In the genomic region with DNA sequence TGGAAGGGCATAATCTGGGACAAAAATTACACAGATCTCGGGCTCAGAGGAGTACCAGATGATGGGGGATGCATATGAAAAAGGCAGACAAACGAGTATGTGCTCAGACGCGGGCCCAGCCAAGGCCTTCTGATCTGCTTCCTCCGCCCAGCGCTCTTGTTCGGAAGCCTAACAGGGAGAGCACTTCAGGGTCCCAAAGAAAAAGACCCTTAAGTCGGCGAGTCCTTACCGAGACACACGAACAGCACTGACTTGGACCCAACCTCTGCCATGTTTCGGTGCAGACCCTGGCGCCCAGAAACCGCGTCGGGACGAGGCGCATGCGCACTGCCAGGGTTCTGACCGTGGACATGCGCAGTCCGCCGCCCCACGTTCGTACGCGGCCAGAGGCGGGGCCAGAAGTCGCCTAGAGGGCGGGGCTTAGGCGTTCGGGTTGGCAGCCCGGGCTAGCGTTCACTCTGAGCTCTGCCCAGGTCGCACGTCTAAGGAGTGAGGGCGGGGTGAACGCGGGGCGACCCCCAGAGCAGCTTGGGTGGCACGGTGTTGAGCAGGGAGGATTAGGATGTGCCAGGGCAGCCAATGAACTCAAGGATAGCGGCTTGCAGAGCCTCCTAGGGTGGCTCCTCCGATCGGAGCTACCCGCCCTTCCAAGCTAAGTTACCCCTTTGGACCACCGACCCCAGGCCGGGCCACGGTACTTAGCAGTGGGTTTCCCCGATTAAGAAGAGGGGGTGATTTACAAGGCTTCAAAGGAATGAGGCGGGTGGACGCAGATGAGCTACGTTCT, we compare ENCODE assay signal across 8 mouse cellular contexts. TPM values are rescaled to one million over a fixed set of nuclear protein-coding genes. Genes with fewer than 3 reads are reported as not detected.
DNase-seq lines count a peak whose midpoint lies in the region; ATAC-seq and TF ChIP-seq lines count a peak whose summit lies in the region.

Gene Acp1 (minus strand): TSS at position 329 of the 787 bp plus-strand sequence.
Gene Sh3yl1 (plus strand): TSS at position 408 of the 787 bp plus-strand sequence.

- H3K4me1 ChIP-seq in hindbrain, postnatal 0 days (ENCODE audit: insufficient read depth, low read length): peaks cover 8% of the 10 kb centered on the region

- H3K9me3 ChIP-seq in hindbrain, postnatal 0 days (ENCODE audit: low read length): no peaks in the 10 kb centered on the region

- peak within 1 kb of the TSS; percentile 80 for H3K9ac ChIP-seq in hindbrain, postnatal 0 days (replicated peaks; ENCODE audit: low read length)

- under 1% methylated on average over 52 of the region's 52 CpGs for WGBS in hindbrain, postnatal 0 days

- no peak for TF ChIP-seq CTCF in hindbrain, postnatal 0 days (IDR thresholded peaks at IDR 0.05; ENCODE audit: low read depth)
- TF ChIP-seq CTCF in left cerebral cortex, adult 2 months (IDR thresholded peaks at IDR 0.05): no peak

- H3K36me3 ChIP-seq in hindbrain, postnatal 0 days (ENCODE audit: insufficient read depth, low read length): no peaks in the 10 kb centered on the region

- DNase-seq in T-cell, adult 2 months (ENCODE audit: low spot score): peak; percentile 92
- DNase-seq in cerebellum, postnatal 36 days: peak; percentile 96 to 97
- peak; percentile 95 for DNase-seq in gastrocnemius, adult 18-20 months (ENCODE audit: low spot score)
- DNase-seq in hindbrain, postnatal 0 days (ENCODE audit: low spot score): peak; percentile 97
- DNase-seq in left cerebral cortex, adult 2 months (ENCODE audit: extremely low spot score in 1 of 2, low spot score in 2 of 2): peak; percentile 95 to 96
- peak; percentile 93 to 95 for DNase-seq in right cerebral cortex, adult 2 months (ENCODE audit: low spot score in 2 of 2)
- DNase-seq in urinary bladder, postnatal 14 days (ENCODE audit: low spot score): peak; percentile 96

- H3K4me2 ChIP-seq in hindbrain, postnatal 0 days (ENCODE audit: low read depth, low read length): peak within 1 kb of the TSS; percentile 96

- peak; percentile 99 for ATAC-seq in hindbrain, postnatal 0 days
- peak; percentile 93 for ATAC-seq in megakaryocyte, adult 5-6 weeks (ENCODE audit: poor library complexity, severe bottlenecking)

- intact Hi-C loops in left cerebral cortex, adult 2 months (cut with DNase I): no loop called here

- H3K27me3 ChIP-seq in hindbrain, postnatal 0 days (ENCODE audit: insufficient read depth, low read length): no peaks in the 10 kb centered on the region

- peak within 1 kb of the TSS; percentile 74 for H3K27ac ChIP-seq in hindbrain, postnatal 0 days
- H3K27ac ChIP-seq in left cerebral cortex, adult 2 months: peak within 1 kb of the TSS; percentile 89

- peak within 1 kb of the TSS; percentile 75 for H3K4me3 ChIP-seq in hindbrain, postnatal 0 days (ENCODE audit: low read length)
- H3K4me3 ChIP-seq in left cerebral cortex, adult 2 months: peak within 1 kb of the TSS; percentile 82

RNA-seq across cellular contexts. Expression of gene Acp1, which starts in this region (rescaled TPM):
- total RNA-seq in gastrocnemius, adult 18-20 months (2021): 10 to 100 TPM; 31.1 to 36.5 TPM
- 29.7 and 40.0 TPM in 2 replicates for total RNA-seq in hindbrain, postnatal 0 days (2014; rRNA removed)
- 132 and 135 TPM in 2 replicates for polyA plus RNA-seq in hindbrain, postnatal 0 days (2015; fragmentation: Nextera tagmentation; extraction: Ambion mirVana)
- 10 to 100 TPM; 50.2 to 54.3 TPM for total RNA-seq in left cerebral cortex, adult 2 months (2021)
- total RNA-seq in megakaryocyte, adult 5-6 weeks (2015): 35.4 and 46.0 TPM in 2 replicates
- total RNA-seq in megakaryocyte, adult 5-6 weeks (2017): 48.1 and 53.3 TPM in 2 replicates

RNA-seq across cellular contexts. Expression of gene Sh3yl1, which starts in this region (rescaled TPM):
- 1 to 10 TPM in 1 of 2 experiments, under 1 TPM in 1; 0.59 to 1.1 TPM for total RNA-seq in gastrocnemius, adult 18-20 months (2021)
- total RNA-seq in hindbrain, postnatal 0 days (2014; rRNA removed): 10.8 and 13.8 TPM in 2 replicates
- 42.4 and 43.1 TPM in 2 replicates for polyA plus RNA-seq in hindbrain, postnatal 0 days (2015; fragmentation: Nextera tagmentation; extraction: Ambion mirVana)
- 10 to 100 TPM; 11.3 to 11.8 TPM for total RNA-seq in left cerebral cortex, adult 2 months (2021)
- 1.4 and 1.8 TPM in 2 replicates for total RNA-seq in megakaryocyte, adult 5-6 weeks (2015)
- total RNA-seq in megakaryocyte, adult 5-6 weeks (2017): 0.24 and 0.84 TPM in 2 replicates

Comparison
In these comparisons a context has a peak if more than half of its experiments do, and no peak if none do; other contexts are left out.
1. Peak in every context shown above with its lines: DNase-seq, ATAC-seq, H3K4me3 ChIP-seq and H3K27ac ChIP-seq.